Mouse (Mus musculus) forebrain, postnatal 0 days (tissue): ENCODE measurements around the gene Gtf2ird1. TPM values are rescaled to one million over a fixed set of nuclear protein-coding genes. Genes with fewer than 3 reads are reported as not detected.
A peak's percentile ranks its signal among the peaks of the same experiment; 100 is the strongest.

ENCODE experiments used
- ATAC-seq: fragments of 200-750 bp; cut with Nextera tagmentation; 2 replicates; pipeline ENCODE4 v1.8.0; 2017; ENCODE audit warnings: mild to moderate bottlenecking, moderate library complexity
- DNase-seq: peaks from one replicate; pipeline ENCODE4 v3.0.0-alpha.2; 2015
- H3K27ac ChIP-seq: fragments of 300-500 bp; sonication (generic); 2 replicates; pipeline ENCODE4 v1.5.1; 2014; ENCODE audit warnings: low read depth, mild to moderate bottlenecking, antibody characterized with exemption, low read length, moderate library complexity, mixed read lengths
- H3K27me3 ChIP-seq: fragments of 300-500 bp; sonication (generic); 2 replicates; pipeline ENCODE4 v1.6.1; 2014; ENCODE audit warnings: mild to moderate bottlenecking, low read length, mixed read lengths; ENCODE audit not compliant: insufficient read depth
- H3K36me3 ChIP-seq: fragments of 300-500 bp; sonication (generic); 2 replicates; pipeline ENCODE4 v1.6.1; 2014; ENCODE audit warnings: mild to moderate bottlenecking, moderate library complexity; ENCODE audit not compliant: insufficient read depth
- H3K4me1 ChIP-seq: fragments of 300-500 bp; sonication (generic); 2 replicates; pipeline ENCODE4 v1.6.1; 2014; ENCODE audit warnings: antibody characterized with exemption; ENCODE audit not compliant: insufficient read depth
- H3K4me2 ChIP-seq: fragments of 300-500 bp; sonication (generic); 2 replicates; pipeline ENCODE4 v1.6.1; 2014; ENCODE audit warnings: low read depth, mild to moderate bottlenecking, moderate library complexity
- H3K4me3 ChIP-seq: fragments of 300-500 bp; sonication (generic); 2 replicates; pipeline ENCODE4 v1.5.1; 2014; ENCODE audit warnings: low read depth, low read length, mixed read lengths
- H3K9ac ChIP-seq: fragments of 300-500 bp; sonication (generic); 2 replicates; pipeline ENCODE4 v1.6.1; 2014; ENCODE audit warnings: mild to moderate bottlenecking
- H3K9me3 ChIP-seq: fragments of 300-500 bp; sonication (generic); 2 replicates; pipeline ENCODE4 v1.6.1; 2016; ENCODE audit warnings: low read length
- CTCF ChIP-seq: sonication (generic); IDR thresholded peaks from 2 replicates; pipeline ENCODE4 v1.5.1; 2016; ENCODE audit warnings: antibody characterized with exemption, control low read depth, low read depth
- WGBS: fragments of 180-500 bp; shearing (Covaris S2); extraction: QIAGEN DNeasy Blood & Tissue Kit; methylation state at CpG from one replicate; pipeline ENCODE4 v1.1.7; 2014; 5-methylcytosine and 5-hydroxymethylcytosine counted together
- polyA plus RNA-seq: library from polyadenylated mRNA; unstranded; fragments of >200 nt; fragmentation: Nextera tagmentation; extraction: Ambion mirVana; gene quantifications from 2 replicates; pipeline ENCODE4 v1.2.1, GENCODE M21; 2015
- total RNA-seq: library from RNA; depleted of rRNA; stranded (reverse); fragments of >200 nt; gene quantifications from 2 replicates; pipeline ENCODE4 v1.2.3, GENCODE M21; 2014

The Gtf2ird1 gene
- total and polyA plus RNA-seq, 2 experiments from 2014 or later: 47.1 to 53.6 TPM

GRCm38 (mm10) chr5:134323869-134324268 lies 132.6 kb downstream of the Gtf2ird1 start:
- no peaks in the 10 kb centered on the region for H3K4me1 ChIP-seq
- H3K4me2 ChIP-seq: no peak overlapping the region
- no peak overlapping the region for H3K4me3 ChIP-seq
- no peaks in the 10 kb centered on the region for H3K36me3 ChIP-seq
- no peak for ATAC-seq
- H3K27ac ChIP-seq: no peak overlapping the region
- no peaks in the 10 kb centered on the region for H3K27me3 ChIP-seq
- no peak overlapping the region for H3K9ac ChIP-seq
- H3K9me3 ChIP-seq: no peaks in the 10 kb centered on the region
- 45% methylated on average over 2 of the region's 2 CpGs for WGBS
- no peak for TF ChIP-seq CTCF
- no peak for DNase-seq

- WGBS: 92% methylated on average over 13 of the region's 13 CpGs
- DNase-seq (no peak), ATAC-seq (no peak)
- H3K27ac ChIP-seq: no peak overlapping the region
- no peak for TF ChIP-seq CTCF
- no peaks in the 10 kb centered on the region for H3K4me1 ChIP-seq
- no peak overlapping the region for H3K4me2 ChIP-seq
- H3K36me3 ChIP-seq: no peaks in the 10 kb centered on the region
- no peak overlapping the region for H3K9ac ChIP-seq
- no peak overlapping the region for H3K4me3 ChIP-seq
- no peaks in the 10 kb centered on the region for H3K9me3 ChIP-seq
- H3K27me3 ChIP-seq: no peaks in the 10 kb centered on the region
These were observed 133.2 kb downstream of the Gtf2ird1 start for GRCm38 (mm10) chr5:134323311-134323710.

GRCm38 (mm10) chr5:134322355-134322754 lies 134.2 kb downstream of the Gtf2ird1 start:
- 77% methylated on average over 13 of the region's 13 CpGs for WGBS
- no peak for DNase-seq
- Histone ChIP-seq H3K4me1 (no peaks in the 10 kb centered on the region), H3K9ac (no peak overlapping the region), H3K27ac (no peak overlapping the region), H3K4me3 (no peak overlapping the region), H3K27me3 (no peaks in the 10 kb centered on the region), H3K36me3 (no peaks in the 10 kb centered on the region), H3K9me3 (no peaks in the 10 kb centered on the region), H3K4me2 (no peak overlapping the region)
- TF ChIP-seq CTCF: no peak
- no peak for ATAC-seq

GRCm38 (mm10) chr5:134321699-134322098 lies 134.8 kb downstream of the Gtf2ird1 start:
- DNase-seq: no peak
- Histone ChIP-seq H3K9ac (no peak overlapping the region), H3K4me1 (no peaks in the 10 kb centered on the region), H3K9me3 (no peaks in the 10 kb centered on the region), H3K27ac (no peak overlapping the region), H3K27me3 (no peaks in the 10 kb centered on the region), H3K36me3 (no peaks in the 10 kb centered on the region), H3K4me2 (no peak overlapping the region), H3K4me3 (no peak overlapping the region)
- ATAC-seq: no peak
- no peak for TF ChIP-seq CTCF
- 75% methylated on average over 7 of the region's 7 CpGs for WGBS

GRCm38 (mm10) chr5:134318903-134319302 lies 137.6 kb downstream of the Gtf2ird1 start:
- Histone ChIP-seq H3K27me3 (no peaks in the 10 kb centered on the region), H3K9ac (no peak overlapping the region), H3K36me3 (no peaks in the 10 kb centered on the region), H3K4me1 (no peaks in the 10 kb centered on the region), H3K4me3 (no peak overlapping the region), H3K27ac (no peak overlapping the region), H3K9me3 (no peaks in the 10 kb centered on the region), H3K4me2 (no peak overlapping the region)
- WGBS: 93% methylated on average over 6 of the region's 6 CpGs
- no peak for ATAC-seq
- no peak for DNase-seq
- no peak for TF ChIP-seq CTCF

GRCm38 (mm10) chr5:134316721-134317120 lies 139.8 kb downstream of the Gtf2ird1 start:
- 0 out of 2 replicates have a peak, but pooled peaks cover 4% of the 10 kb centered on the region for H3K4me1 ChIP-seq
- no peak overlapping the region for H3K4me2 ChIP-seq
- H3K4me3 ChIP-seq: no peak overlapping the region
- no peak overlapping the region for H3K27ac ChIP-seq
- no peaks in the 10 kb centered on the region for H3K9me3 ChIP-seq
- 30% methylated on average over 7 of the region's 7 CpGs for WGBS
- no peaks in the 10 kb centered on the region for H3K27me3 ChIP-seq
- no peak for TF ChIP-seq CTCF
- H3K36me3 ChIP-seq: no peaks in the 10 kb centered on the region
- H3K9ac ChIP-seq: no peak overlapping the region
- DNase-seq (peak; percentile 32), ATAC-seq (no peak)

- peak; percentile 40 for TF ChIP-seq CTCF
- 1% methylated on average over 25 of the region's 25 CpGs for WGBS
- Histone ChIP-seq H3K27ac (peak overlapping the region; percentile 99), H3K4me2 (peak overlapping the region; percentile 56), H3K4me3 (peak overlapping the region; percentile 88), H3K9ac (peak overlapping the region; percentile 97), H3K9me3 (no peaks in the 10 kb centered on the region), H3K4me1 (0 out of 2 replicates have a peak, but pooled peaks cover 4% of the 10 kb centered on the region), H3K36me3 (0 out of 2 replicates have a peak, but pooled peaks cover under 1% of the 10 kb centered on the region), H3K27me3 (no peaks in the 10 kb centered on the region)
- ATAC-seq (no peak), DNase-seq (peak; percentile 73)
These were observed 140.7 kb downstream of the Gtf2ird1 start for GRCm38 (mm10) chr5:134315623-134316350.
